Mouse (Mus musculus): Measurements from ENCODE around the gene Foxo1. TPM values are rescaled to one million over a fixed set of nuclear protein-coding genes. Genes with fewer than 3 reads are reported as not detected.

Gene Foxo1
- polyA plus RNA-seq, 1 experiment from 2014 or later: 2.2 TPM

GRCm38 (mm10) chr3:52320516-52321270 lies 52.6 kb downstream of the Foxo1 start:
- H3K4me3 ChIP-seq (ENCODE audit: low read depth, low read length): no peak overlapping the region
- H3K4me1 ChIP-seq (ENCODE audit: control insufficient read depth, low read depth, low read length): peaks cover 11% of the 10 kb centered on the region
- ATAC-seq (ENCODE audit: low read depth): no peak
- H3K9ac ChIP-seq (ENCODE audit: low read depth, low read length): no peak overlapping the region
- no peaks in the 10 kb centered on the region for H3K36me3 ChIP-seq (ENCODE audit: control insufficient read depth, insufficient read depth)
- H3K27me3 ChIP-seq (ENCODE audit: control insufficient read depth, insufficient read depth, low read depth, low read length): no peaks in the 10 kb centered on the region
- no peak overlapping the region for H3K4me2 ChIP-seq (ENCODE audit: low read depth, low read length)
- WGBS (ENCODE audit: insufficient replicate concordance): 70% methylated on average over 12 of the region's 12 CpGs
- H3K9me3 ChIP-seq (replicated peaks; ENCODE audit: control insufficient read depth, low read length): no peaks in the 10 kb centered on the region
- H3K27ac ChIP-seq (ENCODE audit: low read length): no peak overlapping the region

GRCm38 (mm10) chr3:52322401-52323385 lies 54.6 kb downstream of the Foxo1 start:
- ATAC-seq (ENCODE audit: low read depth): peak; percentile 48; the same call in 1 of the 2 replicates
- Histone ChIP-seq H3K4me1 (ENCODE audit: control insufficient read depth, low read depth, low read length) (peaks cover 11% of the 10 kb centered on the region), H3K9ac (ENCODE audit: low read depth, low read length) (no peak overlapping the region), H3K9me3 (replicated peaks; ENCODE audit: control insufficient read depth, low read length) (no peaks in the 10 kb centered on the region), H3K4me3 (ENCODE audit: low read depth, low read length) (no peak overlapping the region), H3K27ac (ENCODE audit: low read length) (no peak overlapping the region), H3K4me2 (ENCODE audit: low read depth, low read length) (no peak overlapping the region), H3K27me3 (ENCODE audit: control insufficient read depth, insufficient read depth, low read depth, low read length) (no peaks in the 10 kb centered on the region), H3K36me3 (ENCODE audit: control insufficient read depth, insufficient read depth) (no peaks in the 10 kb centered on the region)
- WGBS (ENCODE audit: insufficient replicate concordance): 18% methylated on average over 9 of the region's 9 CpGs

GRCm38 (mm10) chr3:52325006-52325405 lies 56.9 kb downstream of the Foxo1 start:
- no peaks in the 10 kb centered on the region for H3K9me3 ChIP-seq (replicated peaks; ENCODE audit: control insufficient read depth, low read length)
- H3K27ac ChIP-seq (ENCODE audit: low read length): no peak overlapping the region
- H3K4me2 ChIP-seq (ENCODE audit: low read depth, low read length): no peak overlapping the region
- H3K4me1 ChIP-seq (ENCODE audit: control insufficient read depth, low read depth, low read length): peaks cover 11% of the 10 kb centered on the region
- no peaks in the 10 kb centered on the region for H3K36me3 ChIP-seq (ENCODE audit: control insufficient read depth, insufficient read depth)
- no peak overlapping the region for H3K9ac ChIP-seq (ENCODE audit: low read depth, low read length)
- 81% methylated on average over 5 of the region's 5 CpGs for WGBS (ENCODE audit: insufficient replicate concordance)
- no peaks in the 10 kb centered on the region for H3K27me3 ChIP-seq (ENCODE audit: control insufficient read depth, insufficient read depth, low read depth, low read length)
- H3K4me3 ChIP-seq (ENCODE audit: low read depth, low read length): no peak overlapping the region
- no peak for ATAC-seq (ENCODE audit: low read depth)

GRCm38 (mm10) chr3:52326687-52327086 lies 58.6 kb downstream of the Foxo1 start:
- no peak overlapping the region for H3K9ac ChIP-seq (ENCODE audit: low read depth, low read length)
- H3K9me3 ChIP-seq (replicated peaks; ENCODE audit: control insufficient read depth, low read length): no peaks in the 10 kb centered on the region
- no peaks in the 10 kb centered on the region for H3K36me3 ChIP-seq (ENCODE audit: control insufficient read depth, insufficient read depth)
- WGBS (ENCODE audit: insufficient replicate concordance): 74% methylated on average over 6 of the region's 6 CpGs
- H3K4me2 ChIP-seq (ENCODE audit: low read depth, low read length): no peak overlapping the region
- H3K27me3 ChIP-seq (ENCODE audit: control insufficient read depth, insufficient read depth, low read depth, low read length): no peaks in the 10 kb centered on the region
- peaks cover 11% of the 10 kb centered on the region for H3K4me1 ChIP-seq (ENCODE audit: control insufficient read depth, low read depth, low read length)
- ATAC-seq (ENCODE audit: low read depth): no peak
- no peak overlapping the region for H3K4me3 ChIP-seq (ENCODE audit: low read depth, low read length)
- H3K27ac ChIP-seq (ENCODE audit: low read length): no peak overlapping the region

GRCm38 (mm10) chr3:52327146-52327545 lies 59.0 kb downstream of the Foxo1 start:
- Histone ChIP-seq H3K4me1 (ENCODE audit: control insufficient read depth, low read depth, low read length) (peaks cover 8% of the 10 kb centered on the region), H3K4me2 (ENCODE audit: low read depth, low read length) (no peak overlapping the region), H3K9ac (ENCODE audit: low read depth, low read length) (no peak overlapping the region), H3K27ac (ENCODE audit: low read length) (no peak overlapping the region), H3K36me3 (ENCODE audit: control insufficient read depth, insufficient read depth) (no peaks in the 10 kb centered on the region), H3K9me3 (replicated peaks; ENCODE audit: control insufficient read depth, low read length) (no peaks in the 10 kb centered on the region), H3K27me3 (ENCODE audit: control insufficient read depth, insufficient read depth, low read depth, low read length) (no peaks in the 10 kb centered on the region), H3K4me3 (ENCODE audit: low read depth, low read length) (no peak overlapping the region)
- no peak for ATAC-seq (ENCODE audit: low read depth)
- WGBS (ENCODE audit: insufficient replicate concordance): 70% methylated on average over 13 of the region's 13 CpGs

GRCm38 (mm10) chr3:52331709-52332108 lies 63.6 kb downstream of the Foxo1 start:
- Histone ChIP-seq H3K36me3 (ENCODE audit: control insufficient read depth, insufficient read depth) (no peaks in the 10 kb centered on the region), H3K27ac (ENCODE audit: low read length) (no peak overlapping the region), H3K4me3 (ENCODE audit: low read depth, low read length) (no peak overlapping the region), H3K9ac (ENCODE audit: low read depth, low read length) (no peak overlapping the region), H3K27me3 (ENCODE audit: control insufficient read depth, insufficient read depth, low read depth, low read length) (no peaks in the 10 kb centered on the region), H3K4me1 (ENCODE audit: control insufficient read depth, low read depth, low read length) (no peaks in the 10 kb centered on the region), H3K4me2 (ENCODE audit: low read depth, low read length) (no peak overlapping the region), H3K9me3 (replicated peaks; ENCODE audit: control insufficient read depth, low read length) (no peaks in the 10 kb centered on the region)
- ATAC-seq (ENCODE audit: low read depth): no peak
- WGBS (ENCODE audit: insufficient replicate concordance): 22% methylated on average over 1 of the region's 1 CpGs

GRCm38 (mm10) chr3:52338761-52339160 lies 70.6 kb downstream of the Foxo1 start:
- Histone ChIP-seq H3K27ac (ENCODE audit: low read length) (0 out of 2 replicates have a peak overlapping the region, but pooled peaks have one; percentile 20), H3K36me3 (ENCODE audit: control insufficient read depth, insufficient read depth) (no peaks in the 10 kb centered on the region), H3K4me2 (ENCODE audit: low read depth, low read length) (no peak overlapping the region), H3K4me3 (ENCODE audit: low read depth, low read length) (no peak overlapping the region), H3K9me3 (replicated peaks; ENCODE audit: control insufficient read depth, low read length) (no peaks in the 10 kb centered on the region), H3K27me3 (ENCODE audit: control insufficient read depth, insufficient read depth, low read depth, low read length) (no peaks in the 10 kb centered on the region), H3K9ac (ENCODE audit: low read depth, low read length) (no peak overlapping the region), H3K4me1 (ENCODE audit: control insufficient read depth, low read depth, low read length) (peaks cover 18% of the 10 kb centered on the region)
- no peak for ATAC-seq (ENCODE audit: low read depth)
- 25% methylated on average over 4 of the region's 4 CpGs for WGBS (ENCODE audit: insufficient replicate concordance)

- H3K36me3 ChIP-seq (ENCODE audit: control insufficient read depth, insufficient read depth): no peaks in the 10 kb centered on the region
- H3K9ac ChIP-seq (ENCODE audit: low read depth, low read length): no peak overlapping the region
- no peak overlapping the region for H3K27ac ChIP-seq (ENCODE audit: low read length)
- no peak overlapping the region for H3K4me2 ChIP-seq (ENCODE audit: low read depth, low read length)
- H3K27me3 ChIP-seq (ENCODE audit: control insufficient read depth, insufficient read depth, low read depth, low read length): no peaks in the 10 kb centered on the region
- H3K4me3 ChIP-seq (ENCODE audit: low read depth, low read length): no peak overlapping the region
- no peak for ATAC-seq (ENCODE audit: low read depth)
- H3K4me1 ChIP-seq (ENCODE audit: control insufficient read depth, low read depth, low read length): peaks cover 18% of the 10 kb centered on the region
- WGBS (ENCODE audit: insufficient replicate concordance): 66% methylated on average over 12 of the region's 12 CpGs
- H3K9me3 ChIP-seq (replicated peaks; ENCODE audit: control insufficient read depth, low read length): no peaks in the 10 kb centered on the region
These were observed 72.3 kb downstream of the Foxo1 start for GRCm38 (mm10) chr3:52340336-52341034.

All from liver, embryonic 16.5 days (tissue).